Mouse (Mus musculus) embryonic facial prominence, embryonic 15.5 days (tissue): Measurements from ENCODE around the gene Rasip1. TPM values are rescaled to one million over a fixed set of nuclear protein-coding genes. Genes with fewer than 3 reads are reported as not detected.
A peak's percentile ranks its signal among the peaks of the same experiment; 100 is the strongest.

Experiments used
- ATAC-seq: fragments of 200-750 bp; cut with Nextera tagmentation; 2 replicates; pipeline ENCODE4 v1.8.0; 2017; ENCODE audit warnings: low read depth, moderate TSS enrichment; ENCODE audit not compliant: insufficient number of reproducible peaks, low FRiP score, low TSS enrichment
- H3K27ac ChIP-seq: fragments of 300-500 bp; sonication (generic); replicated peaks from 2 replicates; pipeline ENCODE4 v1.5.1; 2015; ENCODE audit warnings: mild to moderate bottlenecking, inconsistent platforms
- H3K27me3 ChIP-seq: fragments of 300-500 bp; sonication (generic); 2 replicates; pipeline ENCODE4 v1.6.1; 2015; ENCODE audit warnings: inconsistent platforms
- H3K36me3 ChIP-seq: fragments of 300-500 bp; sonication (generic); 2 replicates; pipeline ENCODE4 v1.6.1; 2015; ENCODE audit warnings: mild to moderate bottlenecking, inconsistent platforms
- H3K4me1 ChIP-seq: fragments of 300-500 bp; sonication (generic); 2 replicates; pipeline ENCODE4 v1.6.1; 2015; ENCODE audit warnings: inconsistent platforms
- H3K4me2 ChIP-seq: fragments of 300-500 bp; sonication (generic); replicated peaks from 2 replicates; pipeline ENCODE4 v1.6.1; 2015; ENCODE audit warnings: mild to moderate bottlenecking, inconsistent platforms
- H3K4me3 ChIP-seq: fragments of 300-500 bp; sonication (generic); replicated peaks from 2 replicates; pipeline ENCODE4 v1.5.1; 2015; ENCODE audit warnings: mild to moderate bottlenecking, inconsistent platforms
- H3K9ac ChIP-seq: fragments of 300-500 bp; sonication (generic); 2 replicates; pipeline ENCODE4 v1.6.1; 2015; ENCODE audit warnings: inconsistent platforms
- H3K9me3 ChIP-seq: fragments of 300-500 bp; sonication (generic); replicated peaks from 2 replicates; pipeline ENCODE4 v1.6.1; 2016; ENCODE audit warnings: inconsistent platforms
- WGBS: fragments of 180-500 bp; shearing (Covaris S2); methylation state at CpG from one replicate; pipeline ENCODE4 v1.1.7; 2015; 5-methylcytosine and 5-hydroxymethylcytosine counted together
- polyA plus RNA-seq: library from polyadenylated mRNA; unstranded; fragments of >200 nt; fragmentation: Nextera tagmentation; extraction: Ambion mirVana; gene quantifications from 2 replicates; pipeline ENCODE4 v1.2.1, GENCODE M21; 2015

The Rasip1 gene
- polyA plus RNA-seq, 1 experiment from 2014 or later = 15.3 TPM

- no peaks in the 10 kb centered on the region for H3K9me3 ChIP-seq
- no peaks in the 10 kb centered on the region for H3K36me3 ChIP-seq
- WGBS = 90% methylated on average over 6 of the region's 6 CpGs
- peaks cover 6% of the 10 kb centered on the region; the same call in 1 of the 2 replicates for H3K4me1 ChIP-seq
- no peak overlapping the region for H3K4me3 ChIP-seq
- H3K27me3 ChIP-seq = no peaks in the 10 kb centered on the region
- H3K4me2 ChIP-seq = no peak overlapping the region
- H3K27ac ChIP-seq = no peak overlapping the region
- no peak overlapping the region for H3K9ac ChIP-seq
- no peak for ATAC-seq
These were observed 29.8 kb upstream of the Rasip1 start for GRCm38 (mm10) chr7:45597527-45597926.

- no peak overlapping the region for H3K27ac ChIP-seq
- H3K9ac ChIP-seq = no peak overlapping the region
- no peak for ATAC-seq
- no peak overlapping the region for H3K4me2 ChIP-seq
- H3K27me3 ChIP-seq = no peaks in the 10 kb centered on the region
- no peak overlapping the region for H3K4me3 ChIP-seq
- WGBS = 35% methylated on average over 18 of the region's 18 CpGs
- peaks cover 6% of the 10 kb centered on the region; the same call in 1 of the 2 replicates for H3K4me1 ChIP-seq
- no peaks in the 10 kb centered on the region for H3K36me3 ChIP-seq
- no peaks in the 10 kb centered on the region for H3K9me3 ChIP-seq
These were observed 28.1 kb upstream of the Rasip1 start for GRCm38 (mm10) chr7:45598960-45599879.

GRCm38 (mm10) chr7:45605704-45606289 lies 21.5 kb upstream of the Rasip1 start:
- no peaks in the 10 kb centered on the region for H3K27me3 ChIP-seq
- H3K9me3 ChIP-seq = no peaks in the 10 kb centered on the region
- H3K27ac ChIP-seq = peak overlapping the region; percentile 58; the same call in 1 of the 2 replicates
- no peak overlapping the region for H3K4me2 ChIP-seq
- H3K9ac ChIP-seq = no peak overlapping the region
- no peak overlapping the region for H3K4me3 ChIP-seq
- H3K36me3 ChIP-seq = no peaks in the 10 kb centered on the region
- ATAC-seq = no peak; the same call in 1 of the 2 replicates
- no peaks in the 10 kb centered on the region for H3K4me1 ChIP-seq
- 56% methylated on average over 9 of the region's 9 CpGs for WGBS

GRCm38 (mm10) chr7:45609511-45609910 lies 17.8 kb upstream of the Rasip1 start:
- Histone ChIP-seq H3K4me1 (0 out of 2 replicates have a peak, but pooled peaks cover under 1% of the 10 kb centered on the region), H3K36me3 (no peaks in the 10 kb centered on the region), H3K4me2 (no peak overlapping the region), H3K27ac (no peak overlapping the region), H3K9ac (no peak overlapping the region), H3K27me3 (no peaks in the 10 kb centered on the region), H3K9me3 (no peaks in the 10 kb centered on the region), H3K4me3 (no peak overlapping the region)
- 58% methylated on average over 1 of the region's 1 CpGs for WGBS
- ATAC-seq = no peak

GRCm38 (mm10) chr7:45616277-45616676 lies 11.0 kb upstream of the Rasip1 start:
- 8% methylated on average over 6 of the region's 6 CpGs for WGBS
- H3K4me3 ChIP-seq = no peak overlapping the region
- peak overlapping the region; percentile 46; the same call in 1 of the 2 replicates for H3K4me2 ChIP-seq
- H3K36me3 ChIP-seq = no peaks in the 10 kb centered on the region
- ATAC-seq = peak; percentile 65
- no peak overlapping the region for H3K9ac ChIP-seq
- H3K9me3 ChIP-seq = no peaks in the 10 kb centered on the region
- peak overlapping the region; percentile 81 for H3K27ac ChIP-seq
- H3K4me1 ChIP-seq = peaks cover 29% of the 10 kb centered on the region
- peaks cover 19% of the 10 kb centered on the region for H3K27me3 ChIP-seq

- Histone ChIP-seq H3K27me3 (peaks cover 19% of the 10 kb centered on the region), H3K27ac (peak within 1 kb of the TSS; percentile 81)
These were observed 10.1 kb upstream of the Rasip1 start, which contains the start of gene Fut1 for GRCm38 (mm10) chr7:45617042-45617695. Fut1 (plus strand) TSS chr7:45617289.

GRCm38 (mm10) chr7:45618316-45618715 lies 9.0 kb upstream of the Rasip1 start:
- no peak overlapping the region for H3K27ac ChIP-seq
- no peak overlapping the region; the same call in 1 of the 2 replicates for H3K4me2 ChIP-seq
- no peak for ATAC-seq
- no peaks in the 10 kb centered on the region for H3K9me3 ChIP-seq
- H3K4me1 ChIP-seq = peaks cover 29% of the 10 kb centered on the region
- 76% methylated on average over 5 of the region's 5 CpGs for WGBS
- no peak overlapping the region for H3K9ac ChIP-seq
- H3K27me3 ChIP-seq = peaks cover 19% of the 10 kb centered on the region
- no peaks in the 10 kb centered on the region for H3K36me3 ChIP-seq
- no peak overlapping the region for H3K4me3 ChIP-seq

More at GRCm38 (mm10) chr7:45617042-45617695, 10.1 kb upstream of the Rasip1 start, which contains the start of gene Fut1:
- WGBS = 4% methylated on average over 29 of the region's 31 CpGs
- Histone ChIP-seq H3K4me3 (peak within 1 kb of the TSS; percentile 32), H3K9ac (no peak within 1 kb of the TSS), H3K36me3 (no peaks in the 10 kb centered on the region), H3K4me1 (peaks cover 29% of the 10 kb centered on the region), H3K4me2 (peak within 1 kb of the TSS; percentile 46), H3K9me3 (no peaks in the 10 kb centered on the region)
- ATAC-seq = peak; percentile 69

- WGBS = 75% methylated on average over 5 of the region's 5 CpGs
- Histone ChIP-seq H3K9me3 (no peaks in the 10 kb centered on the region), H3K4me1 (peaks cover 28% of the 10 kb centered on the region), H3K36me3 (no peaks in the 10 kb centered on the region), H3K4me2 (no peak overlapping the region), H3K27ac (no peak overlapping the region), H3K9ac (no peak overlapping the region), H3K27me3 (peaks cover 19% of the 10 kb centered on the region), H3K4me3 (no peak overlapping the region)
- no peak for ATAC-seq
These were observed 7.7 kb upstream of the Rasip1 start for GRCm38 (mm10) chr7:45619592-45619991.

GRCm38 (mm10) chr7:45621443-45621842 lies 5.8 kb upstream of the Rasip1 start, which contains the start of gene Izumo1:
Izumo1 (plus strand) TSS chr7:45621811.
- Histone ChIP-seq H3K9me3 (no peaks in the 10 kb centered on the region), H3K4me2 (no peak within 1 kb of the TSS), H3K9ac (no peak within 1 kb of the TSS), H3K4me3 (no peak within 1 kb of the TSS), H3K27ac (no peak within 1 kb of the TSS), H3K4me1 (peaks cover 12% of the 10 kb centered on the region), H3K27me3 (peaks cover 19% of the 10 kb centered on the region), H3K36me3 (no peaks in the 10 kb centered on the region)
- no peak for ATAC-seq
- WGBS = 27% methylated on average over 9 of the region's 9 CpGs

- H3K4me1 ChIP-seq = 0 out of 2 replicates have a peak, but pooled peaks cover 7% of the 10 kb centered on the region
- ATAC-seq = no peak
- no peak overlapping the region for H3K9ac ChIP-seq
- no peaks in the 10 kb centered on the region for H3K36me3 ChIP-seq
- no peak overlapping the region for H3K4me3 ChIP-seq
- H3K27me3 ChIP-seq = peaks cover 7% of the 10 kb centered on the region
- WGBS = 91% methylated on average over 11 of the region's 11 CpGs
- H3K27ac ChIP-seq = no peak overlapping the region
- no peak overlapping the region for H3K4me2 ChIP-seq
- H3K9me3 ChIP-seq = no peaks in the 10 kb centered on the region
These were observed 3.8 kb upstream of the Rasip1 start for GRCm38 (mm10) chr7:45623507-45623906.

- Histone ChIP-seq H3K4me2 (no peak overlapping the region), H3K4me3 (no peak overlapping the region), H3K36me3 (no peaks in the 10 kb centered on the region), H3K27me3 (no peaks in the 10 kb centered on the region; the same call in 1 of the 2 replicates), H3K27ac (no peak overlapping the region), H3K9ac (no peak overlapping the region), H3K9me3 (no peaks in the 10 kb centered on the region), H3K4me1 (0 out of 2 replicates have a peak, but pooled peaks cover 7% of the 10 kb centered on the region)
- ATAC-seq = no peak
- 75% methylated on average over 3 of the region's 3 CpGs for WGBS
These were observed 2.6 kb upstream of the Rasip1 start for GRCm38 (mm10) chr7:45624718-45625117.
